Mouse (Mus musculus): ENCODE measurements around the gene Pth2r. TPM values are rescaled to one million over a fixed set of nuclear protein-coding genes. Genes with fewer than 3 reads are reported as not detected.

Pth2r gene
- total RNA-seq, 2 experiments from 2014 or later: 0.25 to 0.28 TPM

GRCm38 (mm10) chr1:65340240-65340639 is 58.4 kb downstream of the Pth2r start:
- H3K27ac ChIP-seq: no peak overlapping the region
- H3K4me3 ChIP-seq: no peak overlapping the region
- DNase-seq (ENCODE audit: low spot score in 2 of 2): no peak
- TF ChIP-seq CTCF (conservative IDR thresholded peaks at IDR 0.05): no peak

GRCm38 (mm10) chr1:65352979-65353378 is 71.1 kb downstream of the Pth2r start:
- Histone ChIP-seq H3K4me3 (no peak overlapping the region), H3K27ac (no peak overlapping the region)
- TF ChIP-seq CTCF (conservative IDR thresholded peaks at IDR 0.05): no peak
- DNase-seq (ENCODE audit: low spot score in 2 of 2): no peak

- DNase-seq (ENCODE audit: low spot score in 2 of 2): no peak
- no peak overlapping the region for H3K4me3 ChIP-seq
- H3K27ac ChIP-seq: no peak overlapping the region
- no peak for TF ChIP-seq CTCF (conservative IDR thresholded peaks at IDR 0.05)
Measured at GRCm38 (mm10) chr1:65354153-65354552, 72.3 kb downstream of the Pth2r start.

- no peak for DNase-seq (ENCODE audit: low spot score in 2 of 2)
- H3K27ac ChIP-seq: no peak overlapping the region
- TF ChIP-seq CTCF (conservative IDR thresholded peaks at IDR 0.05): peak; percentile 70
- H3K4me3 ChIP-seq: no peak overlapping the region
Measured at GRCm38 (mm10) chr1:65388328-65388727, 106.5 kb downstream of the Pth2r start.

GRCm38 (mm10) chr1:65389621-65390020 is 107.8 kb downstream of the Pth2r start:
- TF ChIP-seq CTCF (conservative IDR thresholded peaks at IDR 0.05): no peak

GRCm38 (mm10) chr1:65407441-65407840 is 125.6 kb downstream of the Pth2r start:
- no peak overlapping the region for H3K27ac ChIP-seq
- no peak overlapping the region for H3K4me3 ChIP-seq
- TF ChIP-seq CTCF (conservative IDR thresholded peaks at IDR 0.05): no peak
- DNase-seq (ENCODE audit: low spot score in 2 of 2): no peak

More at GRCm38 (mm10) chr1:65389621-65390020, 107.8 kb downstream of the Pth2r start:
- no peak overlapping the region for H3K27ac ChIP-seq
- no peak overlapping the region for H3K4me3 ChIP-seq
- DNase-seq (ENCODE audit: low spot score in 2 of 2): no peak

- no peak overlapping the region for H3K27ac ChIP-seq
- TF ChIP-seq CTCF (conservative IDR thresholded peaks at IDR 0.05): no peak
- DNase-seq (ENCODE audit: low spot score in 2 of 2): no peak
- no peak overlapping the region for H3K4me3 ChIP-seq
Measured at GRCm38 (mm10) chr1:65420909-65421308, 139.1 kb downstream of the Pth2r start.

GRCm38 (mm10) chr1:65422501-65423010 is 140.7 kb downstream of the Pth2r start:
- no peak overlapping the region for H3K4me3 ChIP-seq
- no peak for DNase-seq (ENCODE audit: low spot score in 2 of 2)
- H3K27ac ChIP-seq: no peak overlapping the region
- TF ChIP-seq CTCF (conservative IDR thresholded peaks at IDR 0.05): no peak

Other genes with a start within 250 kb of the Pth2r start
- not detected for gene Akr1cl, start 249.3 kb upstream of the Pth2r start, total RNA-seq (2021)
- not detected for gene Cryge, start 230.9 kb upstream of the Pth2r start, total RNA-seq (2021)
- not detected for gene Crygd, start 218.6 kb upstream of the Pth2r start, total RNA-seq (2021)
- not detected for gene Crygc, start 208.4 kb upstream of the Pth2r start, total RNA-seq (2021)
- gene Crygb, start 199.8 kb upstream of the Pth2r start, total RNA-seq (2021): not detected
- gene Cryga, start 178.7 kb upstream of the Pth2r start, total RNA-seq (2021): under 1 TPM in 1 of 2 experiments, not detected in 1; 0.87 TPM
- under 1 TPM in 1 of 2 experiments, not detected in 1; 0.76 TPM for gene Gm28845, start 162.5 kb upstream of the Pth2r start, total RNA-seq (2021)
- gene D630023F18Rik, start 158.8 kb upstream of the Pth2r start, total RNA-seq (2021): 1 to 10 TPM; 8.4 to 8.8 TPM
- gene Idh1, start 95.6 kb upstream of the Pth2r start, total RNA-seq (2021): 10 to 100 TPM; 41.5 to 49.6 TPM
- 10 to 100 TPM; 43.8 to 47.7 TPM for gene Pikfyve, start 95.4 kb upstream of the Pth2r start, total RNA-seq (2021)

All from layer of hippocampus, adult 2 months (tissue).